Mouse (Mus musculus): ENCODE data around the gene Lix1l.

- TF ChIP-seq CTCF (IDR thresholded peaks at IDR 0.05; ENCODE audit: insufficient read depth, low read length) (no peak), POLR2A (IDR thresholded peaks at IDR 0.05; ENCODE audit: borderline replicate concordance, extremely low read depth, low read depth, low read length) (no peak)
These were observed 61.9 kb downstream of the Lix1l start for GRCm38 (mm10) chr3:96662731-96663316.

All from lung, adult 2 months (tissue).